Mouse (Mus musculus): ENCODE data around the gene Sept9.

The Sept9 gene

GRCm38 (mm10) chr11:117292446-117292845, 93.0 kb downstream of the Sept9 start:
- DNase-seq (ENCODE audit: low spot score) = no peak

GRCm38 (mm10) chr11:117295266-117295665, 95.8 kb downstream of the Sept9 start:
- no peak for DNase-seq (ENCODE audit: low spot score)

- no peak for DNase-seq (ENCODE audit: low spot score)
Observed at GRCm38 (mm10) chr11:117296116-117296499, 96.6 kb downstream of the Sept9 start.

- no peak for DNase-seq (ENCODE audit: low spot score)
Observed at GRCm38 (mm10) chr11:117296500-117297189, 97.2 kb downstream of the Sept9 start.

GRCm38 (mm10) chr11:117297190-117297829, 97.8 kb downstream of the Sept9 start:
- no peak for DNase-seq (ENCODE audit: low spot score)

GRCm38 (mm10) chr11:117299741-117300140, 100.3 kb downstream of the Sept9 start:
- DNase-seq (ENCODE audit: low spot score) = no peak

- no peak for DNase-seq (ENCODE audit: low spot score)
Observed at GRCm38 (mm10) chr11:117300809-117301208, 101.3 kb downstream of the Sept9 start.

- no peak for DNase-seq (ENCODE audit: low spot score)
Observed at GRCm38 (mm10) chr11:117301716-117302115, 102.3 kb downstream of the Sept9 start.

- DNase-seq (ENCODE audit: low spot score) = no peak
Observed at GRCm38 (mm10) chr11:117302371-117302770, 102.9 kb downstream of the Sept9 start.

- DNase-seq (ENCODE audit: low spot score) = no peak
Observed at GRCm38 (mm10) chr11:117305509-117306188, 106.2 kb downstream of the Sept9 start.

- no peak for DNase-seq (ENCODE audit: low spot score)
Observed at GRCm38 (mm10) chr11:117306311-117307088, 107.0 kb downstream of the Sept9 start.

GRCm38 (mm10) chr11:117307895-117308786, 108.7 kb downstream of the Sept9 start:
- no peak for DNase-seq (ENCODE audit: low spot score)

GRCm38 (mm10) chr11:117309108-117309917, 109.9 kb downstream of the Sept9 start:
- no peak for DNase-seq (ENCODE audit: low spot score)

- no peak for DNase-seq (ENCODE audit: low spot score)
Observed at GRCm38 (mm10) chr11:117309918-117310287, 110.4 kb downstream of the Sept9 start.

- DNase-seq (ENCODE audit: low spot score) = no peak
Observed at GRCm38 (mm10) chr11:117310341-117311107, 111.1 kb downstream of the Sept9 start.

- DNase-seq (ENCODE audit: low spot score) = peak; percentile 54
Observed at GRCm38 (mm10) chr11:117311127-117311800, 111.8 kb downstream of the Sept9 start.

- no peak for DNase-seq (ENCODE audit: low spot score)
Observed at GRCm38 (mm10) chr11:117312028-117312901, 112.8 kb downstream of the Sept9 start.

- no peak for DNase-seq (ENCODE audit: low spot score)
Observed at GRCm38 (mm10) chr11:117312936-117313335, 113.5 kb downstream of the Sept9 start.
